Mouse (Mus musculus) heart, postnatal 0 days (tissue): ENCODE data around the gene Arl15.

Experiments used
- CTCF ChIP-seq: IDR thresholded peaks from 2 replicates; pipeline ENCODE4 v1.5.1; 2016; ENCODE audit warnings: antibody characterized with exemption, control low read depth, low read depth
- EP300 ChIP-seq: IDR thresholded peaks from 2 replicates; pipeline ENCODE4 v1.6.1; 2016; ENCODE audit warnings: antibody characterized with exemption, low read depth

DNA sequence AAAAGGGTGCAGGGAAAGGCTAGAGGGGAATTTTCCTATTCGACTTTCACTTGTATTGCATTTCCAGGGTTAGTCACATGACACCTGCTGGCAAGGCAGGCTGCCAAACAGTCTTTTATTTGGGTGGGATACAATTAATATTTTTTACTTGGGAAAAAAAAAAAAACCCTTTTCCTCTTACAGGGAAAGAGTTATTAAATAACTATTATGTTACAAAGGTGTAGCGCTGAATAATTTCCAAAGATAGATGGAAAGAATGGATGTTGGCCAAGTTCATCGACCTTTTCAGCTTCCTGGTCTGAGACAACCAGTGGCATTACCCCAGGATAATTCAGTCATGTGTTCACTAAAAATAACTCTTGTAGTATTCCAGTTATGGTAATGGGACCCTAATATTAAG, 29.7 kb downstream of the Arl15 start:
- TF ChIP-seq CTCF: no peak
- no peak for TF ChIP-seq EP300
